In the genomic region with DNA sequence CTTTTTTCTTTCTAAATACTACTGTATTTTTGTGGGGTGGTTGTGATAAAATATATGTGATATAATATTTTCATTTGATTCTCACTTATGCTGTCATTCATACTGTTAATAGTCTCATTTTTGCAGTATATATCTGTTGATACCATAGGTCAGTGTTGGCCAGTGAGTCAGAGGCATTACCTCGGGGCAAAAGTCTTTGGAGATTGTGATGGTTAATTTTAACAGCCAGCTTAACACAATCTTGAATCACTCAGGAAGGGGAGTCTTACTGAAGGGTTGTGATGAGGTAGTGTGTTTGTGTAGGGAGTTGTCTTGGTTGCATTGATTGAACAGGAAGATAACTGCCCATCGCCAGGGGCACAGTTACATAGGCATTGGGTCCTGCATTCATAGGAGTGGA, we compare ENCODE assay signal across 20 mouse cellular contexts.
DNase-seq lines count a peak whose midpoint lies in the region; ATAC-seq and TF ChIP-seq lines count a peak whose summit lies in the region.
"Had no signal": no experiment of that assay in that cellular context is flagged by ENCODE, and none has a peak within 500 bp of the region (broad histone marks: within the 10 kb centered on the region; RNA-seq: fewer than 3 reads in every experiment).

No protein-coding gene starts in this region.

- H3K9ac ChIP-seq in liver, adult 2 months (ENCODE audit: low read depth, low read length), result no peak overlapping the region
- H3K9ac ChIP-seq in liver, embryonic 11.5 days (ENCODE audit: low read depth, low read length), result no peak overlapping the region
- no peak overlapping the region for H3K9ac ChIP-seq in intestine, embryonic 15.5 days
- no peak overlapping the region for H3K9ac ChIP-seq in intestine, postnatal 0 days (ENCODE audit: low read depth, low read length)
- H3K9ac ChIP-seq: embryonic facial prominence, embryonic 12.5 days; forebrain, embryonic 13.5 days; forebrain, embryonic 15.5 days; forebrain, postnatal 0 days had no signal

- no peak for TF ChIP-seq CTCF in liver, adult 2 months (IDR thresholded peaks at IDR 0.05; ENCODE audit: low read depth, low read length)
- no peak for TF ChIP-seq CTCF in intestine, postnatal 0 days (IDR thresholded peaks at IDR 0.05; ENCODE audit: low read depth)

- H3K4me1 ChIP-seq in liver, adult 2 months (ENCODE audit: control insufficient read depth, insufficient read depth, low read length), result peaks cover 17% of the 10 kb centered on the region
- no peaks in the 10 kb centered on the region for H3K4me1 ChIP-seq in liver, embryonic 11.5 days (replicated peaks; ENCODE audit: control insufficient read depth, insufficient read depth, low read length)
- H3K4me1 ChIP-seq in intestine, embryonic 15.5 days (replicated peaks), result no peaks in the 10 kb centered on the region
- H3K4me1 ChIP-seq in intestine, postnatal 0 days (replicated peaks; ENCODE audit: control insufficient read depth, insufficient read depth, low read length), result no peaks in the 10 kb centered on the region
- H3K4me1 ChIP-seq: embryonic facial prominence, embryonic 10.5 days; embryonic facial prominence, embryonic 12.5 days; forebrain, embryonic 13.5 days; forebrain, embryonic 15.5 days had no signal

- H3K4me2 ChIP-seq in liver, embryonic 11.5 days, result no peak overlapping the region
- H3K4me2 ChIP-seq in intestine, embryonic 15.5 days (replicated peaks), result no peak overlapping the region
- no peak overlapping the region for H3K4me2 ChIP-seq in intestine, postnatal 0 days (replicated peaks; ENCODE audit: low read depth)
- H3K4me2 ChIP-seq: embryonic facial prominence, embryonic 12.5 days; forebrain, embryonic 13.5 days; forebrain, embryonic 15.5 days had no signal

- no peaks in the 10 kb centered on the region for H3K27me3 ChIP-seq in liver, adult 2 months (ENCODE audit: control insufficient read depth, insufficient read depth, low read length)
- H3K27me3 ChIP-seq in liver, embryonic 11.5 days (replicated peaks; ENCODE audit: control insufficient read depth, insufficient read depth, low read length), result no peaks in the 10 kb centered on the region
- H3K27me3 ChIP-seq in intestine, embryonic 15.5 days (replicated peaks), result no peaks in the 10 kb centered on the region
- H3K27me3 ChIP-seq in intestine, postnatal 0 days (replicated peaks; ENCODE audit: control insufficient read depth, insufficient read depth, low read length), result no peaks in the 10 kb centered on the region
- H3K27me3 ChIP-seq: embryonic facial prominence, embryonic 12.5 days; forebrain, embryonic 13.5 days; forebrain, embryonic 15.5 days had no signal

- ATAC-seq in liver, embryonic 11.5 days (replicated peaks; ENCODE audit: low FRiP score), result no peak
- peak; percentile 55; the same call in 1 of the 2 replicates for ATAC-seq in intestine, embryonic 15.5 days
- ATAC-seq in intestine, postnatal 0 days, result peak; percentile 43; the same call in 1 of the 2 replicates
- ATAC-seq: activated CD4-positive, CD25-positive, alpha-beta regulatory T cell, adult 4 months; forebrain, embryonic 13.5 days; forebrain, embryonic 15.5 days; forebrain, postnatal 0 days had no signal

- no peaks in the 10 kb centered on the region for H3K9me3 ChIP-seq in liver, embryonic 11.5 days (ENCODE audit: control insufficient read depth, low read length)
- no peaks in the 10 kb centered on the region for H3K9me3 ChIP-seq in intestine, embryonic 15.5 days
- no peaks in the 10 kb centered on the region for H3K9me3 ChIP-seq in intestine, postnatal 0 days (ENCODE audit: control insufficient read depth)
- H3K9me3 ChIP-seq: embryonic facial prominence, embryonic 10.5 days; embryonic facial prominence, embryonic 12.5 days; forebrain, embryonic 13.5 days; forebrain, embryonic 15.5 days had no signal

- H3K79me2 ChIP-seq in liver, adult 2 months (ENCODE audit: control insufficient read depth, insufficient read depth, low read length), result peaks cover 2% of the 10 kb centered on the region; the same call in 1 of the 2 replicates

- H3K27ac ChIP-seq in liver, adult 2 months (replicated peaks; ENCODE audit: insufficient read depth, low read depth, low read length), result peak overlapping the region; percentile 44; the same call in 1 of the 2 replicates
- H3K27ac ChIP-seq in liver, embryonic 11.5 days (ENCODE audit: low read depth, low read length), result no peak overlapping the region
- H3K27ac ChIP-seq in intestine, embryonic 15.5 days, result no peak overlapping the region
- no peak overlapping the region for H3K27ac ChIP-seq in intestine, postnatal 0 days (ENCODE audit: low read depth, low read length)
- H3K27ac ChIP-seq: embryonic facial prominence, embryonic 10.5 days; embryonic facial prominence, embryonic 12.5 days; forebrain, embryonic 13.5 days; forebrain, embryonic 15.5 days had no signal

- TF ChIP-seq POLR2A in liver, adult 2 months (IDR thresholded peaks at IDR 0.05; ENCODE audit: extremely low read depth, insufficient read depth, low read length), result no peak

- no peak for DNase-seq in liver, adult 2 months (ENCODE audit: extremely low read depth, low read depth, low spot score)
- no peak for DNase-seq in liver, embryonic 11.5 days (ENCODE audit: low spot score)
- DNase-seq in lung, postnatal 10 days, result no peak
- no peak for DNase-seq in kidney, adult 18-20 months
- DNase-seq: adrenal gland, adult 8-10 months; adrenal gland, postnatal 14 days; adrenal gland, postnatal 36 days; cerebellum, adult 11-12 months; cerebellum, adult 2 months; cerebellum, adult 9-10 months; cerebellum, postnatal 10 days; cerebellum, postnatal 25 days; forebrain, postnatal 0 days had no signal

- 60% methylated on average over 2 of the region's 2 CpGs for WGBS in liver, adult 2 months
- WGBS in liver, embryonic 11.5 days, result 81% methylated on average over 2 of the region's 2 CpGs
- 59% methylated on average over 2 of the region's 2 CpGs for whole genome bisulfite sequencing in intestine, embryonic 15.5 days
- WGBS in intestine, postnatal 0 days, result 47% methylated on average over 2 of the region's 2 CpGs

- no peak overlapping the region for H3K4me3 ChIP-seq in liver, adult 2 months (ENCODE audit: insufficient read depth, low read depth, low read length)
- no peak overlapping the region for H3K4me3 ChIP-seq in liver, embryonic 11.5 days (ENCODE audit: low read depth, low read length)
- no peak overlapping the region for H3K4me3 ChIP-seq in intestine, embryonic 15.5 days (replicated peaks)
- H3K4me3 ChIP-seq in intestine, postnatal 0 days (ENCODE audit: low read depth, low read length), result no peak overlapping the region
- H3K4me3 ChIP-seq: embryonic facial prominence, embryonic 10.5 days; embryonic facial prominence, embryonic 12.5 days; forebrain, embryonic 13.5 days; forebrain, embryonic 15.5 days had no signal

- H3K36me3 ChIP-seq in liver, adult 2 months (ENCODE audit: control insufficient read depth, insufficient read depth, low read length), result peaks cover 9% of the 10 kb centered on the region
- H3K36me3 ChIP-seq in liver, embryonic 11.5 days (ENCODE audit: control insufficient read depth, insufficient read depth, low read length), result peaks cover 23% of the 10 kb centered on the region
- peaks cover 16% of the 10 kb centered on the region for H3K36me3 ChIP-seq in intestine, embryonic 15.5 days
- H3K36me3 ChIP-seq in intestine, postnatal 0 days (ENCODE audit: control insufficient read depth, insufficient read depth), result peaks cover 14% of the 10 kb centered on the region
